In the genomic region with DNA sequence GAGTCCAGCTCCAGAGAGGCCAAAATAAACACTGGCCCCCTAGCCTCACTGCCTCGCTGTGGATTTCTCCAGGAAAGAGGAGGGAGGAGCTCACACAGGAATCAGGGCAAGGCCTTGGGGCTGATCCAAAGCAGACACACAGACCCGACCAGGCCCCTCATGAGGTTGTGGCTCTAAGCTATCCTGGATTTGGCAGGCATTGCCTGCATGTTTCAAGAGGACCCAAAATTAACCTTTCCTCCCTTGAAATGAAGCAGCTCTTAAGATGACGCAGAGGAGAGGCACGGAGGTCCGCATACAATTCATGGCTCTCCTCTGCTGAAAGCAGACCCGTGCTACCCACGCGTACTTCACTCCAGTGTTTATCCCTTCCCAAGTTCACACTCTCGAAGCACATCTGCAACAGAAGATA, we compare ENCODE assay signal across 9 mouse cellular contexts. TPM values are rescaled to one million over a fixed set of nuclear protein-coding genes. Genes with fewer than 3 reads are reported as not detected.
DNase-seq lines count a peak whose midpoint lies in the region; ATAC-seq and TF ChIP-seq lines count a peak whose summit lies in the region.
"Had no signal": no experiment of that assay in that cellular context is flagged by ENCODE, and none has a peak within 500 bp of the region (broad histone marks: within the 10 kb centered on the region; RNA-seq: fewer than 3 reads in every experiment).

No protein-coding gene starts in this region.

- no peak for ATAC-seq in embryonic facial prominence, embryonic 13.5 days (ENCODE audit: insufficient number of reproducible peaks, insufficient read depth, low FRiP score, low TSS enrichment, low read depth)
- peak; percentile 83 for ATAC-seq in intestine, embryonic 15.5 days
- ATAC-seq in lung, postnatal 0 days = peak; percentile 67
- ATAC-seq in forebrain, embryonic 16.5 days = no peak

- no peak for TF ChIP-seq CTCF in lung, postnatal 0 days (IDR thresholded peaks at IDR 0.05)

- H3K27me3 ChIP-seq in embryonic facial prominence, embryonic 13.5 days = no peaks in the 10 kb centered on the region
- no peaks in the 10 kb centered on the region for H3K27me3 ChIP-seq in intestine, embryonic 15.5 days (replicated peaks)
- no peaks in the 10 kb centered on the region for H3K27me3 ChIP-seq in lung, postnatal 0 days (replicated peaks; ENCODE audit: insufficient read depth, low read length)
- H3K27me3 ChIP-seq in forebrain, embryonic 16.5 days (replicated peaks; ENCODE audit: control insufficient read depth, insufficient read depth, low read length) = no peaks in the 10 kb centered on the region
- H3K27me3 ChIP-seq: midbrain, embryonic 12.5 days had no signal

- H3K4me2 ChIP-seq in embryonic facial prominence, embryonic 13.5 days = peak overlapping the region; percentile 7; the same call in 1 of the 2 replicates
- no peak overlapping the region for H3K4me2 ChIP-seq in intestine, embryonic 15.5 days (replicated peaks)
- no peak overlapping the region for H3K4me2 ChIP-seq in lung, postnatal 0 days (replicated peaks; ENCODE audit: low read depth, low read length)
- no peak overlapping the region for H3K4me2 ChIP-seq in forebrain, embryonic 16.5 days (ENCODE audit: low read length)
- H3K4me2 ChIP-seq: midbrain, embryonic 12.5 days had no signal

- 59% methylated on average over 9 of the region's 9 CpGs for WGBS in embryonic facial prominence, embryonic 13.5 days
- 28% methylated on average over 9 of the region's 9 CpGs for WGBS in intestine, embryonic 15.5 days
- 18% methylated on average over 9 of the region's 9 CpGs for WGBS in lung, postnatal 0 days
- 81% methylated on average over 9 of the region's 9 CpGs for WGBS in forebrain, embryonic 16.5 days

- no peaks in the 10 kb centered on the region for H3K9me3 ChIP-seq in embryonic facial prominence, embryonic 13.5 days
- no peaks in the 10 kb centered on the region for H3K9me3 ChIP-seq in intestine, embryonic 15.5 days
- no peaks in the 10 kb centered on the region for H3K9me3 ChIP-seq in lung, postnatal 0 days (ENCODE audit: low read length)
- no peaks in the 10 kb centered on the region for H3K9me3 ChIP-seq in forebrain, embryonic 16.5 days (ENCODE audit: control insufficient read depth, low read length)
- H3K9me3 ChIP-seq: midbrain, embryonic 12.5 days had no signal

- DNase-seq in adrenal gland, postnatal 36 days = peak; percentile 20 to 31
- peak; percentile 40 for DNase-seq in lung, postnatal 0 days (ENCODE audit: low spot score)
- no peak for DNase-seq in cerebellum, adult 8-10 months
- no peak for DNase-seq in left cerebral cortex, postnatal 4 days
- DNase-seq in thymus, postnatal 25 days = no peak

- peak overlapping the region; percentile 29; the same call in 1 of the 2 replicates for H3K27ac ChIP-seq in embryonic facial prominence, embryonic 13.5 days
- no peak overlapping the region; the same call in 1 of the 2 replicates for H3K27ac ChIP-seq in intestine, embryonic 15.5 days
- no peak overlapping the region for H3K27ac ChIP-seq in lung, postnatal 0 days (ENCODE audit: low read length)
- no peak overlapping the region for H3K27ac ChIP-seq in forebrain, embryonic 16.5 days (ENCODE audit: low read length)
- H3K27ac ChIP-seq: midbrain, embryonic 12.5 days had no signal

- peaks cover 17% of the 10 kb centered on the region for H3K36me3 ChIP-seq in embryonic facial prominence, embryonic 13.5 days
- no peaks in the 10 kb centered on the region for H3K36me3 ChIP-seq in intestine, embryonic 15.5 days
- H3K36me3 ChIP-seq in lung, postnatal 0 days (ENCODE audit: insufficient read depth, low read length) = no peaks in the 10 kb centered on the region
- H3K36me3 ChIP-seq in forebrain, embryonic 16.5 days (ENCODE audit: control insufficient read depth, insufficient read depth) = no peaks in the 10 kb centered on the region
- H3K36me3 ChIP-seq: midbrain, embryonic 12.5 days had no signal

- intact Hi-C loops in left cerebral cortex, postnatal 4 days (cut with DNase I) = no loop called here

- peaks cover 26% of the 10 kb centered on the region for H3K4me1 ChIP-seq in embryonic facial prominence, embryonic 13.5 days
- H3K4me1 ChIP-seq in intestine, embryonic 15.5 days (replicated peaks) = peaks cover 10% of the 10 kb centered on the region; the same call in 1 of the 2 replicates
- H3K4me1 ChIP-seq in lung, postnatal 0 days (ENCODE audit: insufficient read depth, low read depth, low read length) = no peaks in the 10 kb centered on the region
- H3K4me1 ChIP-seq in forebrain, embryonic 16.5 days (replicated peaks; ENCODE audit: control insufficient read depth, insufficient read depth, low read length) = no peaks in the 10 kb centered on the region
- H3K4me1 ChIP-seq: midbrain, embryonic 12.5 days had no signal

- H3K4me3 ChIP-seq in embryonic facial prominence, embryonic 13.5 days = no peak overlapping the region
- no peak overlapping the region for H3K4me3 ChIP-seq in intestine, embryonic 15.5 days (replicated peaks)
- H3K4me3 ChIP-seq in lung, postnatal 0 days (ENCODE audit: low read depth, low read length) = no peak overlapping the region
- H3K4me3 ChIP-seq in forebrain, embryonic 16.5 days (replicated peaks; ENCODE audit: low read length) = no peak overlapping the region
- H3K4me3 ChIP-seq: midbrain, embryonic 12.5 days had no signal

- H3K9ac ChIP-seq in embryonic facial prominence, embryonic 13.5 days = no peak overlapping the region
- no peak overlapping the region for H3K9ac ChIP-seq in intestine, embryonic 15.5 days
- H3K9ac ChIP-seq in lung, postnatal 0 days (replicated peaks; ENCODE audit: low read depth) = no peak overlapping the region
- H3K9ac ChIP-seq in forebrain, embryonic 16.5 days (replicated peaks; ENCODE audit: low read depth, low read length) = no peak overlapping the region
- H3K9ac ChIP-seq: midbrain, embryonic 12.5 days had no signal

- no peak for TF ChIP-seq EP300 in lung, postnatal 0 days (IDR thresholded peaks at IDR 0.05)

RNA-seq across cellular contexts. Expression of a gene that starts 46.5 kb away (rescaled TPM):
- total RNA-seq in adrenal gland, postnatal 36 days (2021) = 10 to 100 TPM; 19.5 to 20.3 TPM
- polyA plus RNA-seq in embryonic facial prominence, embryonic 13.5 days (2015; fragmentation: Nextera tagmentation; extraction: Ambion mirVana) = 103 and 115 TPM in 2 replicates
- polyA plus RNA-seq in intestine, embryonic 15.5 days (2015; fragmentation: Nextera tagmentation; extraction: Ambion mirVana) = 36.2 and 38.6 TPM in 2 replicates
- 20.6 and 23.7 TPM in 2 replicates for polyA plus RNA-seq in lung, postnatal 0 days (2015; fragmentation: Nextera tagmentation; extraction: Ambion mirVana)
- 7.9 and 12.3 TPM in 2 replicates for polyA plus RNA-seq in forebrain, embryonic 16.5 days (2015; fragmentation: Nextera tagmentation; extraction: Ambion mirVana)
- total RNA-seq in left cerebral cortex, postnatal 4 days (2021) = 10 to 100 TPM in 1 of 2 experiments, 1 to 10 TPM in 1; 9.0 to 10.5 TPM

Comparison
In these comparisons a context has a peak if more than half of its experiments do, and no peak if none do; other contexts are left out.
1. DNase-seq: peak in adrenal gland, postnatal 36 days (2 of 2) and lung, postnatal 0 days (single experiment); none in cerebellum, adult 8-10 months (single experiment), left cerebral cortex, postnatal 4 days (single experiment) and thymus, postnatal 25 days (single experiment).
2. ATAC-seq: peak in intestine, embryonic 15.5 days (single experiment) and lung, postnatal 0 days (single experiment); none in embryonic facial prominence, embryonic 13.5 days (single experiment) and forebrain, embryonic 16.5 days (single experiment).